Mouse (Mus musculus) bone marrow, adult 2 months (tissue): ENCODE data around the gene Ppp1r14b.

ENCODE experiments used
- CTCF ChIP-seq: fragments of 200-500 bp; IDR thresholded peaks from 2 replicates; pipeline ENCODE4 v1.5.1; 2011; ENCODE audit warnings: low read length, control low read depth; ENCODE audit not compliant: control insufficient read depth, insufficient read depth
- POLR2A ChIP-seq: fragments of 200-500 bp; IDR thresholded peaks from 2 replicates; pipeline ENCODE4 v1.6.1; 2011; ENCODE audit warnings: low read depth, mild to moderate bottlenecking, control low read depth, low read length, borderline replicate concordance; ENCODE audit not compliant: control insufficient read depth

DNA sequence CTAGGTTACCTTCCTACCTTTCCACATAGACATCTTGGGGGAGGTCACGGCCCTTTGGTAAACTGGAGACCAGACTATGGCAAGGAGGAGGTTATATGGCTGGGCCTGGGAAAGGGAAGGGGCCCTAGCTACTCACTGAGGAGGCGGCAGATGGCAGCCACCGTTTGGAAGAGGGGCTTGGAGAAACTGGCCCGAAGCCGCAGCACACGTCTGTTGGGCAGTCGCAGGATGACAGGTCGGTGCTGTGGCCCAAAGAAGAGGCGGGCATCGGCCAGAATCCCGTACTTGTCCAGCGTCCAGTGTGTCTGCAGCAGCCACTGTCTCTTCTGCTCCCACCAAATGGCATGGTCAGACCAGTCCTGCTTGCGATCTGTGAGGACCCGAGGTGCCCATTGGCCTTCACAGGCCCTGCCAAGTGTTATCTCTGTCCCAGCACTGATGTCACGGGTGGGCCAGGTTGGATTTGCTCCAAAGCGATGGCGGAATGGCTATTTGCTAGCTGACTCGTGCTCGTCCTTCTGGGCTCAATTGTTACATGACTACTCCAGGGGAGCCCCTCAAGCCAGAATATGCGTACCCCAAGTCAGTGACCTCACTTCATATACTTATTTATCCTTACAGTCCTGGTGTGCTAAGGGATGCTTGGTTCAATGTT, 39.8 kb downstream of the Ppp1r14b start:
- no peak for TF ChIP-seq POLR2A
- TF ChIP-seq CTCF: no peak
